Mouse (Mus musculus) inflammation-experienced regulatory T-cells, adult 6 months (primary cell): ENCODE measurements around the gene Gm28919. TPM values are rescaled to one million over a fixed set of nuclear protein-coding genes. Genes with fewer than 3 reads are reported as not detected.
"Not testable (repeated sequence)": the region's sequence is repeated elsewhere in the genome, so short reads cannot be mapped to it uniquely, and the experiment has no call there.

ENCODE experiments used
- ATAC-seq: one replicate; pipeline ENCODE4 v1.8.0; 2017
- polyA plus RNA-seq, 3 experiments: library from polyadenylated mRNA; unstranded; fragments of 100-300 nt; shearing (Covaris generic); gene quantifications; one replicate each; pipeline ENCODE4 v1.2.1; 2017

Gene Gm28919
- not detected for polyA plus RNA-seq

DNA sequence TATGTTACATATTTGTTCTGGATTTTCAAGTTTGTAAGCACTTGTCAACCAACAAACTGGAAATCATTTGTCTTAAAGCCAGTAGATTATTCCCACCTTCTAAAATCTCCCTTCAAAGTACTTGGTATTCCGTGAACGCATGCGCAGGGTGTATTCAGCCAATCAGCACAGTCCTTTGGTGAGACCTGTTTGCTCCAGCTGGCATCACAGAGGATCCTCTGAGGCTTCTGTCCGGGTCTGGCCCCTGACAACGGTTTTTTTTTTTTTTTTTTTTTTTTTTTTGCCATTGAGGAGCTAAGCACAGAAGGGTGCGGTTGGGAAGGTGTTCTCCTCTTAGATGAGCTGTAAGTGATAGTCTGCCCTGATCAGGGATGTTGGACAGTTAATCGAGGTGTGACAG is at the start of gene Gm28919:
Gene Gm28919, plus strand, starts transcription at position 301 of the 400 bp plus-strand sequence.
- ATAC-seq, result not testable (repeated sequence)

Other genes starting within 250 kb of the Gm28919 start
- gene Gm21719, start 99.3 kb downstream of the Gm28919 start, polyA plus RNA-seq, result not detected